Mouse (Mus musculus) MEL (cell line): ENCODE measurements around the gene Btbd6.

Experiments
- BHLHE40 ChIP-seq: IDR thresholded peaks from 2 replicates; pipeline ENCODE4 v1.6.1; 2012; ENCODE audit warnings: low read depth, mild to moderate bottlenecking, inconsistent platforms, low read length, improper control_type of control experiment, borderline replicate concordance
- CTCF ChIP-seq, 3 experiments: IDR thresholded peaks in 2 of 3; conservative IDR thresholded peaks in 1 of 3; 2 replicates each; pipeline ENCODE4 v1.5.1; 2011 to 2012; ENCODE audit warnings: low read length in 3 of 3, low read depth in 2 of 3, mild to moderate bottlenecking in 2 of 3, improper control_type of control experiment in 1 of 3, inconsistent platforms in 1 of 3, mixed read lengths in 1 of 3, moderate library complexity in 1 of 3; ENCODE audit not compliant: control insufficient read depth in 1 of 3, insufficient read depth in 1 of 3, poor library complexity in 1 of 3, severe bottlenecking in 1 of 3
- EP300 ChIP-seq, 2 experiments: IDR thresholded peaks; 2 replicates each; pipeline ENCODE4 v1.6.1; 2011; ENCODE audit warnings: improper control_type of control experiment in 2 of 2, low read length in 2 of 2, low read depth in 1 of 2, mild to moderate bottlenecking in 1 of 2
- ETS1 ChIP-seq: IDR thresholded peaks from 2 replicates; pipeline ENCODE4 v1.6.1; 2012; ENCODE audit warnings: low read depth, mild to moderate bottlenecking, inconsistent platforms, low read length, improper control_type of control experiment, moderate library complexity
- MAFK ChIP-seq: IDR thresholded peaks from 2 replicates; pipeline ENCODE4 v1.6.1; 2011; ENCODE audit warnings: low read depth, mild to moderate bottlenecking, low read length, improper control_type of control experiment, borderline replicate concordance
- MYC ChIP-seq: IDR thresholded peaks from 2 replicates; pipeline ENCODE4 v1.6.1; 2011; ENCODE audit warnings: low read depth, mild to moderate bottlenecking, low read length, improper control_type of control experiment, moderate library complexity
- NRF1 ChIP-seq: IDR thresholded peaks from 2 replicates; pipeline ENCODE4 v1.6.1; 2014; ENCODE audit warnings: low read depth, mild to moderate bottlenecking, inconsistent platforms, low read length, improper control_type of control experiment, moderate library complexity; ENCODE audit not compliant: poor library complexity, insufficient read depth, severe bottlenecking
- POLR2A ChIP-seq, 2 experiments: IDR thresholded peaks; 2 replicates each; pipeline ENCODE4 v1.6.1; 2011 to 2012; ENCODE audit warnings: low read length in 2 of 2, mild to moderate bottlenecking in 2 of 2, control low read depth in 1 of 2, improper control_type of control experiment in 1 of 2, low read depth in 1 of 2, moderate library complexity in 1 of 2; ENCODE audit not compliant: control insufficient read depth in 1 of 2, insufficient read depth in 1 of 2, poor library complexity in 1 of 2
- SIN3A ChIP-seq: IDR thresholded peaks from 2 replicates; pipeline ENCODE4 v1.6.1; 2012; ENCODE audit warnings: low read length, improper control_type of control experiment, inconsistent platforms
- UBTF ChIP-seq: IDR thresholded peaks from 2 replicates; pipeline ENCODE4 v1.6.1; 2012; ENCODE audit warnings: low read depth, mild to moderate bottlenecking, inconsistent platforms, low read length, improper control_type of control experiment, moderate library complexity, borderline replicate concordance; ENCODE audit not compliant: insufficient read depth

DNA sequence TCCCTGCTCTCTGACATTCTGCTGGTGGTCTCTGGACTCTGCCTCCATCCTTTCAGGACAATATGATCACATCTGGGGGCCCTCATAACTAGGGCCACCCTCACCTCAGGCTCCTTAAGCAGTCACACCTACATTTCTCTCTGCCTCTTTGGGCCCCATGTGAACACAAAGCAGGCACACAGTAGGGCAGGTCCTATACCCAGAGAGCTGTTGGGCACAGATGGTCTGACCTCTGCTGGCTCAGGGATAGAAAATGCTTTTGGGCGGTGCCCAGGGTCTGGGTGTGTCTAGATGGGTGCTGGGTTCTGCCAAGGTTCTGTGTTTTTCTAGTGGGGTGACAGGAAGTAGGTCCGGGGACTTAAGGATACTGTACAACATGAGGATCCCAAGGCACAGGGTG is 32.6 kb upstream of the Btbd6 start:
- TF ChIP-seq MYC (no peak), NRF1 (no peak), CTCF (IDR thresholded peaks at IDR 0.05 in 2 of 3, conservative IDR thresholded peaks at IDR 0.05 in 1 of 3; ENCODE audit: control insufficient read depth in 1 of 3, insufficient read depth in 1 of 3, low read depth in 2 of 3, low read length in 3 of 3, poor library complexity in 1 of 3, severe bottlenecking in 1 of 3) (no peak; a peak in 1 of 6 replicates), EP300 (IDR thresholded peaks at IDR 0.05; ENCODE audit: low read depth in 1 of 2, low read length in 2 of 2) (no peak), UBTF (no peak), ETS1 (no peak), MAFK (no peak), BHLHE40 (no peak), POLR2A (IDR thresholded peaks at IDR 0.05; ENCODE audit: control insufficient read depth in 1 of 2, insufficient read depth in 1 of 2, low read depth in 1 of 2, low read length in 2 of 2, poor library complexity in 1 of 2) (no peak), SIN3A (no peak)
